Mouse (Mus musculus) MEL (cell line): Measurements from ENCODE around the gene Gm34302. TPM values are rescaled to one million over a fixed set of nuclear protein-coding genes. Genes with fewer than 3 reads are reported as not detected.

Experiments
- polyA plus RNA-seq, 2 experiments: library from polyadenylated mRNA; stranded (reverse) in 1 of 2; unstranded in 1 of 2; fragments of >175 nt in 1 of 2; fragments of >200 nt in 1 of 2; gene quantifications; 2 replicates each; pipeline versions ENCODE4 v1.2.1 to v1.2.4; 2012; ENCODE audit warnings: low replicate concordance in 2 of 2, low read depth in 1 of 2; ENCODE audit not compliant: insufficient read length in 2 of 2, insufficient read depth in 1 of 2, missing spikeins in 1 of 2
- total RNA-seq: library from RNA; depleted of rRNA; stranded (reverse); fragments of 300-350 nt; gene quantifications from 2 replicates; pipeline ENCODE4 v1.2.3, GENCODE M21; 2012; rRNA removed

The Gm34302 gene
- total and polyA plus RNA-seq, 3 experiments = not detected

Other genes starting within 250 kb of the Gm34302 start
- gene Mme, start 242.3 kb downstream of the Gm34302 start, total RNA-seq = not detected in 2 replicates
- not detected for gene Mme, start 242.3 kb downstream of the Gm34302 start, polyA plus RNA-seq